Mouse (Mus musculus) embryo, embryonic 11.5 days (tissue): Measurements from ENCODE around the gene Rsph14.
"Not testable (repeated sequence)": the region's sequence is repeated elsewhere in the genome, so short reads cannot be mapped to it uniquely, and the experiment has no call there.

ENCODE experiments used
- DNase-seq: peaks from one replicate; pipeline ENCODE4 v3.0.0-alpha.2; 2012; ENCODE audit warnings: low read depth, low spot score

The Rsph14 gene

DNA sequence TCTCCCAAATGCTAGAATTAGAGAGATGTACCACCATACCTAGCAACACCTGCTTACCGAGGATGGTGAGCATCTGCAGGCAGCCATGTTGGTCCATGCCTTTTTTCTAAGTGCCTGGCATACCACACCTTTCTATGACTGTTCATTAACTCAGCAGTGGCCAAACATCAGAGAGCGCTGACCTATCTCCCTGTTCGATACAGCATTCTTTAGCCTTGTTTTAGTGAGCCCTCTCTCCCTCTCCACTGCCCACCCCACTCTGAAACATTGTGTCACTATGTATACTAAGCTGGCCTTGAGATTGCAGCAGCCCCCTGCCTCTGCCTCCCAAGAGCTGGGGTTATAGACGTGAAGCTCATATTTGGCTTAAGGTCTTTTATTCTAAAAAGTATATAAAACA lies 21.3 kb upstream of the Rsph14 start:
- no peak for DNase-seq

DNA sequence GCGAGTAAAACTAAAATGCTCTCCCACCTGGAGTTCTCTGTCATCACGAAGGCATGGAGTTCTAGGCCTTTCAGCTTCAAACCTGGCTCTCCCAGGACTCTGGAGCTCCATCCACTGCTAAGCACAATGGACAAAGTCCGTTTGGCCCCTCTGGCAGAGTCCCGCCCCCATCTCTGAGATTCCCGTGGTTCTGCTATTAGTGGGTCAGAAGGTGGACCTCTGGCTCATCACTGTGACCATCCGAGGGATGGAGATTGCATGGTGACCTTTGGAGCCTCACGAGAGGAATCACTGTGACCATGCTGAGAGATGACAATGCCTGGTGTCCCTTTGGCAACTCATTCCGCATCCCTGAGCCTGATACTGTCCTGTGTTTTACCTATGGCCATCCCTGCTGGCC lies 20.5 kb upstream of the Rsph14 start:
- DNase-seq, result no peak

DNA sequence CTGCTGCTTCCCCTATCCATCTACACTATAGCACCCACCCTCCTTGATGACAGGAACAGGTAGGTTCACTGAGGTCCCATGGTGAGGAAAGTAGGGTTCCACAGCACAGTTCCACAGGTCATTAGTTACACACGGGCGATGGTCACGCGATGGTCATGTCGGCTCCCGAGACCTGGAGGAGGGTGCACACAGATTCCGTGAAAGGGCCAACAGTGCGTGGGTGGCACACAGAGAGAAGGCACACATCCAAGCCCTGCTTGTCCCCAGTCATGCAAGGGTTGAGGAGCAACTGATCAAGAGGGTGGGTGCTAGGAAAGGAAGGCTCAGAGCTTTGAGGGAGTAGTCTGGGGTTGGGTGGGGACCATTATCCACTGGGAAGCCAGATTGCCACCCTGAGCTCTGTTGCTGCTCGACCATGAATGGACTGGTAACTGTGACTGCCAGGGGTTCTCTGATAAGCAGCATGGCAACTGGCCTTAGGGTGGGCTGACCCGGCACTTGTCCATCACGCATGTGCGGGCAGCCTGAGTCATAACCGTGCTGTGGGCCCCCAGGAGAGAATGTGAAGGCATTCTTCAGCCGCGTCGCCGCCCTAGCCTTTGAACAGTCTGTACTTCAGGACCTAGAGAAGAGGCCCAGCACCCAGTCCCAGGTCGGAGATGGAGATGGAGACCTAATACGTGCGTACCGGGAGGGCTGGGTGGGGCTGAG lies 19.1 kb upstream of the Rsph14 start:
- DNase-seq, result no peak

DNA sequence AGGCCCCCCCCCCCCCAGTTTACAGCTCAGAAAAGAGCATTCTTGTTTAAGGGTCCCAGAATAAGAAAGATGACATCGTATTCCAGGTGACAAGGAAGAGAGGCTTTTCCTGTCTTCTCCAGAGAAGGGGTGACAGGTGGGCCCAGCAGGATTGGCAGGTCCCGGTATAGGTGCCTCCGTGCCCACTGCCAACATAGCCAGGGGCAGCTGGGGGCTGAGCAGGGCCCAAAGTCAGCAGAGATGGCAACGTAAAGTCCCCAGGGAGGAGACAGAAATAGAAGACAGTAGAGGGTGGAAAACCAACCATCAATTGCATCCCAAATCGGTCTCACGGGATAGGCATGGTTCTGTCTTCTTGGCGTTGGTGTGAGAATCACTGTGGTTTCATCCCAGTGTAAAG lies 16.3 kb upstream of the Rsph14 start:
- no peak for DNase-seq

DNA sequence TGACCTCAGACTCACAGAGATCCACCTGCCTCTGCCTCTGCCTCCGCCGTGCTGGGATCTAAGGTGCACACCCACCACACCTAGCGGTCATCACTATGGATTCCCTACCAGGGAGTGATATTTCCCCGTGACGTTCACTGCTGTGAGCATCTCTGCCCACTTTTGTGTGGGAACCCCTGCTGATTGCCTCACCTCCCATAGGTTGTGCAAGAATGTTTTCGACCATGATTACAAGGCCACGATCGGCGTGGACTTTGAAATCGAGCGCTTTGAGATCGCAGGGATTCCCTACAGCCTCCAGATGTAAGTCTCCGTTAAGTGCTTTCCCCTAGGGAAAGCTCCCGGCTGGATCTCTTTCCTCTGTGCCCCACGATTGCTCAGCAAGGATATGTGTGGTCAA lies 13.4 kb upstream of the Rsph14 start:
- no peak for DNase-seq

DNA sequence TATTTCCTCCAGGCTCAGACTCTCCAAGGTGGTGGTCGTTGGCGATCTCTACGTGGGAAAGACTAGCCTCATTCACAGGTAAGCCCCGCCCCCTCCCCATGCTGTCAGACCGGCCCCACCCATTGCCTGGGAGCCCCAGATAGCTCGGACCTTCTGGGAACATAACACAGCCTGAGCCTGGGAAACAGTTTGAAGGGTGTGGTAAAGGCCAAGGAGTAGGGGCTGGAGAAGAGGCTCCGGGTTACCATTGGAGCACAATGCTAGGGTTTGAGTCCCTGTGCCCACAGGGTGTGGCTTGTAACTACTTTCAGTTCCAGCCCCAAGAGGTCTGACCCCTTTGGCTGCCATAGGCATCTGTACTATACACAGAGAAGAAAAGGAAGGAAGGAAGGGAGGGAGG lies 12.1 kb upstream of the Rsph14 start:
- no peak for DNase-seq

DNA sequence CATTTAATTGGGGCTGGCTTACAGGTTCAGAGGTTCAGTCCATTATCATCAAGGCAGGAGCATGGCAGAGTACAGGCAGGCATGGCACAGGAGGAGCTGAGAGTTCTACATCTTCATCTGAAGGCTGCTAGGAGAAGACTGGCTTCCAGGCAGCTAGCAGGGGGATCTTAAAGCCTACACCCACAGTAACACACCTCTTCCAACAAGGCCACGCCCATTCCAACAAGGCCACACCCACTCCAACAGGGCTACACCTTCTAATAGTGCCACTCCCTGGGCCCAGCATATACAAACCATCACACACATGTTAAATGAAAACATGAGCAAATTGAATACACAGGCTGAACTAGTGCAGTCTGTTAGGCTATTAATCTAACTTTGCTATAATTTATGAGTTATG lies 9.7 kb upstream of the Rsph14 start:
- not testable (repeated sequence) for DNase-seq

DNA sequence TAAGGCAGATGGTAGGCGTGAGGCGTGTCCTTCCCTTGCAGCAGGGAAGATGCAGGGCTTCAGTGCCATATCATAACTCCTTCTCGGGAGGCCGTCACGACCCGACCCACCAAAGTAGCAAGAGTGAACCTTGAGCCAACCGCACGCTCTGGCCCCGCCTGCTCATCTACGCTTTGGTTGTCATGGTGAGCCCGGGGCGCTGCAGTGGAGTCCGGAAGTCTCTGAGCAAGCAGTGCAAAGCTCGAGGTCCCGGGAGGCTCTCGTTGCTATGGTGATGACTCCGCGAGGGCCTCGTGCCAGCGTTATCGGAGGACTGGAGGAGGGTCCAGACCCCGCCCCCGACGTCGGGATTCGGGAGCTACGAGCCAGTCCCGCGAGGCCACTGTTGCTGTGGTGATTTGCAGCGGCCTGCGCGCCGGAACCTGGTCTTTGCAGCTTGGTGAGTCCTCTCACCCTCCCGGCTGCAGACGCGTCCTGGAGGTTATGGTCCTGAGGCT lies 4.5 kb upstream of the Rsph14 start, which contains the start of gene Rab36:
Rab36 (plus strand) TSS at position 176 of the 497 bp plus-strand sequence.
- DNase-seq, result peak; percentile 97

DNA sequence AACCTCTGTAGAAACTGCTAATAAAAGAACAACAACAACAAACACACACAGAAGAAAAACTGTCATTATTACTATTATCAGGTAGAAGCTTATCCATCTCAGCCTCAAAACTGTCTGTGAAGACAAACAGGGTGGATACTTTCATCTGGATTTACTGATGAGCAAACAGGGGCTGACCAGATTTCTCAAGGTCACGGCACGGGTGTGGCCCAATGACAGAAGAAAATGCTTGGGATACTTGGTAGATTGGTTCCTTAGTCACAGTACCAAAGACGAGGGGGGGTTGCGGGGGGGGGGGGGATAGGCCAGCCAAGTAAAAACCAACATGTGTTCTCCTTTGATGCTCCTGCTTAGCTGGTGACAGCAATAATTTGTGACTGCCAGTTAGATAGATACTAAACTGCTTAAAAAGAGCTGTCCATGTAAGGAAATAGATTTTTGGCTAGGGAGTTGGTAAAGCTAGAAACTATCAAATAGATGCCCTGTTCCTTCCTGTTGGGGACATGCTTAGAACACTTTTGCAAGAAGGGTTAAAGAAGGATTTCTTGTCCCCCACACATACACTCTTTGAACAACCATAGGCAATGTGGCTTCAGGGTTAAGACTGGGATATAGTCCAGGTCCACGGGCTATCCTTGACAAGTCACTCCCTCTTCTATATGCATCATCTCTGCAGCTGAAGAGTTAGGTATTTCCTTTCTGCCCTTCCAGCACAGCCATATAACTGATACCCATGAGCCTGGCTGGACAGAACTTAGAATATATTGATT lies 856 bp downstream of the Rsph14 start:
- DNase-seq, result no peak

DNA sequence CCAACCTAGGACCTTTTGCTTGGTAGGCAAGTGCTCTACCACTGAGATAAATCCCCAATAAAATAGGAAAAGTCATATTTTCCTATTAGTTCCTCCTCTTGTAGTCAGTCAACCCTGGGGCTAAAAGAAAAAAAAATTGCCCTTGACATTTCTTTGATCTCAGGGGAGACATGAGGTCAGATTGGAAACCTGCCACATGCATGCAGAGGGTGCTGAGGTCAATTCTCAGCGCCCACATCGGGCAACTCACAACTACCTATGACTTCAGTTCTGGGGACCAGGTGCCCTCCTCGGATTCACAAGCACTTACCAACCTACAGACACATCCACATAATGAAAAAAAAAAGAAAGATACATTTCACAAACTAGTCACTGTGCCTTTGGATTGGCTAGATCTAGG lies 2.2 kb downstream of the Rsph14 start:
- no peak for DNase-seq

DNA sequence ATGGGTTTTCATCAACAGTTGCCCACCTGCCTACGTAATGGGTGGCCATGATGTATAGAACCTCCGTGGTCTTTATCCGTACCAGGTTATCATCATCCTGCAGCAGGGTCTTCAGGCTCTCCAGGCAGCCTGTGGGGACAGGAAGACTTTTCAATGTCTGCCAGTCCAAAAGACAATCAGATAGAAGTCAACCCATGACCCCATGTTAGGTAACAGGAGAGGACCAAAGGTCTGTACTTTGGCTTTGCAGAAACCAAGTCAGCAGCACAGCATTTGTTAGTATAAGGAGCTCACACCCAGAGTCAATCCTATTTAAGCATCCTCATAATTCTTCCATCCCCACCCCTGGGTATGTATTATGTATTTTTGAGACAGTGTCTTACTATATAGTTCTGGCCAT lies 2.7 kb downstream of the Rsph14 start:
- DNase-seq, result no peak

DNA sequence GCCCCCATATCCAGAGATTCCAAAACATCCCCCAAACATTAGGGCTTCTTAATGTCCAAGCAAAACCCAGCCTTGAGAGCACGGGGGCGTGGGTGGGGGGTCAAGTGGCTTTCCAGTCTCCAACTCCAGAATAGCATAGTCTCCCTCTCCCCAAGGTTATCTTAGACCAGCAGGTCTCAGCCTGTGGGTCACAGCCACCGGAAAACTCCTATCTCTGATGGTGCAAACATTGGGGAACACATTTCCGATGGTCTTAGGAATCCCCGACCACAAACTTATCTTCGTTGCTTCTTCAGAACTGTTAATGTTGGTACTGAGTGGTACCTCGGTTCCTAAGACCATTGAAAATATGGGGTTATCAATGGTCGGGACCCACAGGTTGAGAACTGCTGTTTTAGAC lies 3.6 kb downstream of the Rsph14 start:
- DNase-seq, result no peak

DNA sequence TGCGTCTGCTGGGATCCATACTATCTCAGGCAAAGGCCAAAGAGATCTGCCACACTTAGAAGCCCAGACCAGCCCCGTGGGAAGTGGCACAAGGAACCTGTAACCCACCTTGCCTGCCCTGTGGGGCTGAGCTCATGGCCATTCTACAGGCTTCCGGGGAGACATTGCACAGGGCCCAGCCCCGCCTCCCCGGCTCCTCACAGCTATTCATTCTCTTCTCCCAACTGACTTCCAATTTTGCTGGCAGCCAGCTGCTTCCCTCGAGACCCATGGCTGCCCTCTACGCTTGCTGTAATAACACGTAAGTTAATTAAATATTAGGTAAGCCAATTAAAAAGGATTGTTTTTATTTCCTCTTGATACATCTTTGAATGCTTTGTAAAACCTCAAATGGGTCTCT lies 5.9 kb downstream of the Rsph14 start:
- DNase-seq, result no peak

DNA sequence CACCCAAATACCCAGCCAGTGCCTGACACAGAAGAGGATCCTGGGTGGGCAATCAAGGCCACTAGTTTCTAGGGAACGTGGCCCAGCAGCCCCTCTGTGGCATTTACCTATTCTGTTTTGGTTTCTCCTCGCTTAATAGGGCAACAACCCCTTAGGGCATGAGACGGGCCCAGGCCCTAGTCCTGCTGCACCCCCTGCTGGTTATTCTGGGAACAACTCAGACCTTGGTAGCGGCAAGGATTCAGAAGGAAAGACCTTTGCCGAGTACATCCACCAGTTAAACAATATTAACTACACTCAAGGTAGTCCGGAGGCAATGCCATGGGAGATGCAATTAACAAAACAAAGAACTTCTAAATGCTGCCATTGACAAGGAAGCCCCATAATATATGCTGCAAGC lies 11.2 kb downstream of the Rsph14 start:
- DNase-seq, result peak; percentile 54

DNA sequence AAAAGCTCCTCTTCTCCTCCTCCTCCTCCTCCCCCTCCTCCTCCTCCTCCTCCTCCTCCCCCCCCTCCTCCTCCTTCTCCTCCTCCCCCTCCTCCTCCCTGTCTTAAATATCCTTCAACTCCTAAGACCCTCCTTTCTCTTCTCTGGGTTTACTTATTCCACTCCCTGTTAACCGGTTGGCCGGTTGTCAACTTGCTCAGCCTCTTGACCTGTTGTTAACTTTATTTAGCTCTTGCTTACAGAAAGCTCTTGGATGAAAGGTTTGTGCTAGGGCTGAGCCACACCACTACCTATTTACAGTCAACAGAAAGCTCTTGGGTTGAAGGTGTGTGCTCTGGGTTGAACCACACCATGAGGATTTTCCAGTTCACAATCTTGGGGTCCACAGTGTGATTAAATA lies 12.1 kb downstream of the Rsph14 start:
- DNase-seq, result no peak

DNA sequence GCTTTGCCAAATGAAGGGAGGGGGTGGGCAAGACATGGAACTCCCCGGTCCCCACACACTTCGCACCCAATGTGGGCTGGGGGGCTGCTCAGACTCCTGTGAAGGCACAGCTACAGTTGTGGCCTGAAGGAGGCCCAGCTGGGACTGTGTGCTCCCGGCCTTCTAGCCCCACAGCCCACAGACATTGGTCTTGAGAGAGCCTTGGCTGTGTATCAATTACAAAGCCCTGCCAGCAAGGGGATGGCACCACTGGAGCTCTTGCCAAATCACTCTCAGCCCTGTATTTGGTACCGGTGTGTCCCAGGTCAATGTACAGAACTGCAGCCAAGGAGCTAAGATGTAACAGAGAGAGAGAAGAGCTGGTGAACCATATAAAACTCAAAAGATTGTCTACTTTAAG lies 15.9 kb downstream of the Rsph14 start:
- DNase-seq, result no peak

DNA sequence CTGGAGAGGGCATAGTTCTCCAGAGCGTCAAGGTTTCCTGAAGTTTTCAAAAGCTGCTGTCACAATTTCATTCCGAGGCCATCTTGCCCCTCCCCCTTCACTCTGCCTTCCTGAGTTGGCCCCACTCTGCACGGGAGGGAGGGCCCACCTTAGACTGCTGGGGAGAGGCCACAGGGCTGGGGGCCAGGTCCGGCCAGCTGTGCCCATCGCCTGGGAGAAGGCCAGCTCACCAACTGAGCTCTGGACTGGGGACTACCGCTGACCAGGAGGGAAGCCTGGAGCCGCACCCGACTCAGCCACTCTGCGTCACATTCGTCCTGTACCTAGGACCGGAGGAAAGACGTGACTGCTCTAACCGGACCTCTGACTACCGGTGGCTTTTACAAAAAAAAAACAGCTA lies 16.9 kb downstream of the Rsph14 start:
- DNase-seq, result no peak

DNA sequence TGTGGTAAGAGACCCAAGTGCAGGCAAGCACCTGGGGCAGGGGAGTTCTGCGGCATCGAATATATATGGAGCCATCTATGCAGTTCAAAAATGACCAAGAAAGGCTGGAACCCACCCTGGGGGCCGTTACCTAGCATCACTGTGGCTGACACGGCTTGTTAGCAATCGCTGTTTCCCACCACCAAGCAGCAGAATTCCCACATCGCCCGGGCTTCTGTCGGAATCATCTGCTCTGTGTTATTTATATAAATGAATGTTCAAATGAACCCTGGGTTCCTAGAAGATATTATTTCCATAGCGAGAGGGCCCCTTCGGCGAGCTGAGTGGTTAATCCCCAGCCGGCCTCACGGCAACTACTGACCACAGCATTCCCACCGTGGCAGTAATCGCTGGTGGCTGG lies 21.7 kb downstream of the Rsph14 start:
- no peak for DNase-seq

DNA sequence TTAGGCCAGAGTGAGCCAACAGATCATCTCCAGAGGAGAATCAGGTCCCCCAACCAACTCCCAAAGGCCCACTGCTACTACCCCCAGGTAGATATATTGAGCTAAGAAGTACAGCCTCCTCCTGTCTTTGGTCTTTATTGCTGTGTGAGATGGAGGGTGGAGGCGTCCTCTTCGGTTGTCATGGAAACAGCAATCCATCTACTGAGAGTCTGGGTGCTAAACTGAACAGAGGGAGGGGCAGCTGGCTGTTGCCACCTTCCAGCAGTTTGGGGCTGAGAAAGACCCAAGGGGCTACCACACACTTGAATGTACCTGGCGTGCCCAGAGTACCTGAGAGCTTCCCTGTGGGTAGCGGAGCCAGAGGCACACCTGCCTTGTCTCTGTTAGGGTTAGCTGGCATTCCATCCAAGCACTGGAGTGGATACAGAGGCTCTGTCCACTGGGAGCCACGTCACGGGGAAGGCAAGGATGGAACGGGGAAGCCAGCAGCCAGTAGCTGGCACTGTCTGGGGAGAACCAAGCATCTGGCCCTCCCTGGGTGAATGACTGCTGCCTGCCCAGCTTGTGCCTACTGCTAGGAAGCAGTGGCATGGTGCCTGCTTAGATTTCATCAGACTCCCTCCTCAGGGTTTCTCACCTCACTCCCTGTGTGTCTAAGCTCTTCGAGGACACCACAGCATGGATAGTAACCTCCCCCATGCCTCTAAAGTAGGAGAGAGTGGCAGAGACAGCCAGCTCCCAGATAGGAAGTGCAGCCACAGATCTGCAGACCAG lies 25.3 kb downstream of the Rsph14 start:
- DNase-seq, result no peak

DNA sequence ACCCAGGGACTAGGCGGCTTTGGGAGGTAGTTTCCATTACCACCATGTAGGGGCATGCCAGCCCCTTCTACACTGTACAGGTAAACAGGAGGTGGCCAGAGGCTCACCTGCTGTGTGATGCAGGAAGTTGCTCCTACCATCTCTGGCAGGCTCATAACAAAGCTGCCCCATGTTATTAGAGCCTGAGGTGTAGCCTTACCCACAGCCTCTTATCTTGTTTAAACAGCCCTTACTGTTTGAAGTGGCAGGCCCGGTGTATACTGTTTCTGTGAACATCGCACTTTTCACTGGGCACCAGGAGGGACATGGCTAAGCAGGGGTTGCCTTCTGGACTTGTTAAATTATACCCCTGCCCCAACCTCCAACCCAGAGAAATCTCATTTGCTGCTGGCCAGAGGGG lies 28.3 kb downstream of the Rsph14 start:
- no peak for DNase-seq

DNA sequence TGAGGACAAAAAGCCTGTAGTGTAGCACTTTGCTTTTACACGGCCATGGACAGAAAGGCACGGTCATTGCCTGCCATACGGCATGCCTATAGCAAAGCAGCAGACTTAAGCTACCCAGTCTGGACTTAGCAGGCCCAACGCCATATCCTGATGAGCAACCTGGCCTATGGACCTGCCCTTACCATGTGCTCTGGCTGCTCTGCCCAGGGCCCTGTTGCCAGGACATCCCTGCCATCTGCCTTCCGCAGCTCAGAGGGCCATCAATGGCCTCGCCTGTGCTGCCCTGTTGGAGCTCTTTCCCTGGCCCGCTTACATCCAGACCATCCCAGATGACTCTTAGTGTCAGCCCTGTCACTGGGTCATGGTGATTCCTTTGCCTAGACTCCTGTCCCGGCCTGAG lies 31.0 kb downstream of the Rsph14 start:
- DNase-seq, result no peak

DNA sequence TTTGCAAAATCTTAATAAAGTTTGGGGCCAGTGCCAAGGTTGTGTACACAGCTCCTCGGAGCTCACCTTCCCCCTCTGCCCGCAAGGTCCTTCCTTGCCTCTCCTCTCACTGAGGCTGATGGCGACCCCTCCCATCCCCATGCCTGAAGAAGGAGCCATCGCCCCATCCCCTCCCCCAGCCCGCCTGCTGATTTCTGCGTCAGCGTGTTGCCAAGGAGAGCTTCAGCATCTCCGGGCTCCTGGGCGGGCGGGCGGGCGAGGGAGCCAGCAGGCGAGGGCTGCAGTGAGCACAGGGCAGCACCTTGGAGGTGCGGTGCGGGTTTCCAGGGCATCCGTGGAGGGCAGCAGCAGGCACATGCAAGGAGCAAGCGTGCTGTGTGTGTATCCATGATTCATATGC lies 37.0 kb downstream of the Rsph14 start:
- DNase-seq, result peak; percentile 30
